Comparison of ENCODE assay signal across 26 mouse cellular contexts in the genomic region with DNA sequence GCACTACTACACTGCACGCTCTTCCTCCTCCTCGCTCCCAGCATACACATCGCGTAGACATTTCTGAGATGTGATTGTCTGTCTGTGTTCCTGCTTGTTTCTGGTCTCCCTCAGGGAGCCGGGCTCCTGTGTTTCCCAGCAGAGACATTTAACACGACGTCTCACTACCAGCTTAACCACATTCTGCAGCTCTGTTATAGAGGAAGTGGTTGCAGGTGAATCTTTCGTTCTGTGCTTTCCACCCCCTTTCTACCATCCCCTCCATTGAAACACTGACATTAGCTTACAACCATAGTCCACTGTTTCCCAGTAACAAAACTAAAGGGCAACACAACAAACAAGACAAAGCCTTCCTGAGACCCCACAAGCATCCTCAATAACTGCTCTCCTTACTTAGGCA. TPM values are rescaled to one million over a fixed set of nuclear protein-coding genes. Genes with fewer than 3 reads are reported as not detected.
A peak's percentile ranks its signal among the peaks of the same experiment; 100 is the strongest.
DNase-seq lines count a peak whose midpoint lies in the region; ATAC-seq and TF ChIP-seq lines count a peak whose summit lies in the region.
"Had no signal": no experiment of that assay in that cellular context is flagged by ENCODE, and none has a peak within 500 bp of the region (broad histone marks: within the 10 kb centered on the region; RNA-seq: fewer than 3 reads in every experiment).

No protein-coding gene starts in this region.

- H3K9me3 ChIP-seq in CH12.LX (replicated peaks; ENCODE audit: low read length), result no peaks in the 10 kb centered on the region
- H3K9me3 ChIP-seq: embryonic facial prominence, embryonic 12.5 days; embryonic facial prominence, embryonic 15.5 days; heart, embryonic 10.5 days; hindbrain, embryonic 12.5 days had no signal

- TF ChIP-seq EP300 in CH12.LX (IDR thresholded peaks at IDR 0.05; ENCODE audit: low read length), result no peak

- H3K27ac ChIP-seq in CH12.LX (ENCODE audit: insufficient read depth, low read depth), result no peak overlapping the region
- H3K27ac ChIP-seq: embryonic facial prominence, embryonic 12.5 days; embryonic facial prominence, embryonic 15.5 days; gastrocnemius, adult 2 months; heart, embryonic 10.5 days; hindbrain, embryonic 12.5 days had no signal

- no peak overlapping the region for H3K4me3 ChIP-seq in CH12.LX (replicated peaks in 1 of 3; ENCODE audit: low read depth in 2 of 3, low read length in 2 of 3, poor library complexity in 1 of 3)
- H3K4me3 ChIP-seq: embryonic facial prominence, embryonic 12.5 days; embryonic facial prominence, embryonic 15.5 days; gastrocnemius, adult 2 months; heart, embryonic 10.5 days; hindbrain, embryonic 12.5 days had no signal

- 0 out of 2 replicates have a peak, but pooled peaks cover 2% of the 10 kb centered on the region for H3K79me2 ChIP-seq in CH12.LX (replicated peaks; ENCODE audit: control insufficient read depth, extremely low read depth, insufficient read depth, poor library complexity, severe bottlenecking)

- H3K36me3 ChIP-seq in CH12.LX (replicated peaks in 1 of 2; ENCODE audit: control insufficient read depth in 1 of 2, insufficient read depth in 1 of 2, low read length in 1 of 2), result peaks cover 21 to 44% of the 10 kb centered on the region in 2 experiments
- H3K36me3 ChIP-seq: embryonic facial prominence, embryonic 15.5 days had no signal

- dilution Hi-C loops in CH12.LX (cut with MboI; ENCODE audit: extremely low pct_ligation_motif_present, extremely low pct_unique_long_range_greater_than_20kb, low sequenced_read_pairs), result no loop called here

- DNase-seq in CH12.LX (ENCODE audit: extremely low read depth), result peak; percentile 20
- DNase-seq in naive thymus-derived CD4-positive, alpha-beta T cell, adult 2 months (ENCODE audit: low read depth), result peak; percentile 18
- no peak for DNase-seq in right cerebral cortex, postnatal 10 days (ENCODE audit: low spot score in 2 of 2)
- no peak for DNase-seq in left cerebral cortex, adult 8-10 months (ENCODE audit: low spot score in 2 of 2)
- no peak for DNase-seq in layer of hippocampus, postnatal 14 days (ENCODE audit: low spot score in 2 of 2)
- DNase-seq: adrenal gland, adult 2 months; adrenal gland, postnatal 14 days; cerebellum, adult 11 months; cerebellum, adult 2 months; cerebellum, adult 9-11 months; cerebellum, postnatal 25 days; forebrain, postnatal 0 days; gastrocnemius, adult 2 months; gastrocnemius, postnatal 14 days; heart, adult 18-20 months had no signal

- H3K9ac ChIP-seq in CH12.LX (ENCODE audit: insufficient read depth, low read depth), result no peak overlapping the region
- H3K9ac ChIP-seq: embryonic facial prominence, embryonic 12.5 days; embryonic facial prominence, embryonic 15.5 days; forebrain, postnatal 0 days; hindbrain, embryonic 12.5 days had no signal

- peaks cover 0 to 22% of the 10 kb centered on the region in 2 experiments; a peak in 1 of 4 replicates for H3K4me1 ChIP-seq in CH12.LX (ENCODE audit: control insufficient read depth in 1 of 2, insufficient read depth in 2 of 2)
- H3K4me1 ChIP-seq: embryonic facial prominence, embryonic 12.5 days; embryonic facial prominence, embryonic 15.5 days; heart, embryonic 10.5 days; hindbrain, embryonic 12.5 days had no signal

- in situ Hi-C loops in CH12.LX (cut with MboI; ENCODE audit: low pct_ligation_motif_present, low pct_unique_long_range_greater_than_20kb, low sequenced_read_pairs), result no loop called here

- TF ChIP-seq RAD21 in CH12.LX (IDR thresholded peaks at IDR 0.05; ENCODE audit: low read depth, low read length), result no peak

- TF ChIP-seq CTCF in CH12.LX (conservative IDR thresholded peaks at IDR 0.05 in 1 of 2, IDR thresholded peaks at IDR 0.05 in 1 of 2; ENCODE audit: low read depth in 2 of 2, low read length in 2 of 2), result no peak

- TF ChIP-seq POLR2A in CH12.LX (IDR thresholded peaks at IDR 0.05; ENCODE audit: low read depth, low read length), result no peak

- ATAC-seq in activated CD4-positive, CD25-positive, alpha-beta regulatory T cell, adult 4 months, result peak; percentile 63
- ATAC-seq: forebrain, embryonic 14.5 days; forebrain, postnatal 0 days; hindbrain, embryonic 16.5 days; intestine, postnatal 0 days had no signal

- H3K4me2 ChIP-seq in CH12.LX (ENCODE audit: insufficient read depth, low read depth, poor library complexity, severe bottlenecking), result no peak overlapping the region; the same call in 1 of the 2 replicates
- H3K4me2 ChIP-seq: embryonic facial prominence, embryonic 12.5 days; embryonic facial prominence, embryonic 15.5 days; hindbrain, embryonic 12.5 days had no signal

- no peaks in the 10 kb centered on the region for H3K27me3 ChIP-seq in CH12.LX (replicated peaks)
- H3K27me3 ChIP-seq: embryonic facial prominence, embryonic 12.5 days; embryonic facial prominence, embryonic 15.5 days; hindbrain, embryonic 12.5 days had no signal

TF ChIP-seq in CH12.LX, 34 proteins besides CTCF, POLR2A, EP300 and RAD21:
- TF ChIP-seq BHLHE40 (IDR thresholded peaks at IDR 0.05; ENCODE audit: low read depth, low read length) (no peak), IRF4 (IDR thresholded peaks at IDR 0.05; ENCODE audit: low read depth, low read length) (no peak), UBTF (IDR thresholded peaks at IDR 0.05; ENCODE audit: low read depth, low read length) (no peak), SIN3A (IDR thresholded peaks at IDR 0.05; ENCODE audit: low read length) (no peak), ETS1 (conservative IDR thresholded peaks at IDR 0.05; ENCODE audit: low read depth, low read length) (no peak), POLR2AphosphoS2 (IDR thresholded peaks at IDR 0.05; ENCODE audit: low read depth, low read length) (no peak), MAX (IDR thresholded peaks at IDR 0.05; ENCODE audit: low read length) (no peak), NELFE (IDR thresholded peaks at IDR 0.05; ENCODE audit: low read depth, low read length) (no peak), TCF12 (IDR thresholded peaks at IDR 0.05; ENCODE audit: low read depth, low read length) (no peak), TBP (conservative IDR thresholded peaks at IDR 0.05; ENCODE audit: low read depth, low read length) (no peak), ELF1 (IDR thresholded peaks at IDR 0.05; ENCODE audit: low read depth, low read length) (no peak), E2F4 (IDR thresholded peaks at IDR 0.05; ENCODE audit: insufficient replicate concordance, low read depth, low read length) (no peak), JUND (conservative IDR thresholded peaks at IDR 0.05; ENCODE audit: low read depth, low read length) (no peak), CHD2 (IDR thresholded peaks at IDR 0.05; ENCODE audit: low read length) (no peak), ZC3H11A (IDR thresholded peaks at IDR 0.05; ENCODE audit: low read depth, low read length) (no peak)

RNA-seq across cellular contexts. Expression of gene Aifm1, which starts 19.6 kb away (rescaled TPM):
- total RNA-seq in CH12.LX (2012; rRNA removed), result 32.7 and 46.3 TPM in 2 replicates
- 30.3 and 32.0 TPM in 2 replicates for total RNA-seq in CH12.LX (2014; rRNA removed)
- polyA plus RNA-seq in CH12.LX (2012; ENCODE audit: insufficient read length, low read depth), result 57.3 and 61.4 TPM in 2 replicates
- polyA plus RNA-seq in activated CD4-positive, CD25-positive, alpha-beta regulatory T cell, adult 4 months (2017; shearing (Covaris generic)), result 10 to 100 TPM; 30.9 to 40.1 TPM
- total RNA-seq in left cerebral cortex, adult 8-10 months (2022), result 10 to 100 TPM; 23.6 to 26.2 (median 24.7) TPM
- total RNA-seq in layer of hippocampus, postnatal 14 days (2021), result 10 to 100 TPM; 29.9 to 33.2 TPM

RNA-seq across cellular contexts. Expression of gene Rab33a, which starts 25.3 kb away (rescaled TPM):
- total RNA-seq in CH12.LX (2012; rRNA removed) (0.13 TPM in 1 of 2 replicates, not detected in the other), CH12.LX (2014; rRNA removed) (not detected in 2 replicates)
- polyA plus RNA-seq in CH12.LX (2012; ENCODE audit: insufficient read length, low read depth), result not detected in 2 replicates
- polyA plus RNA-seq in activated CD4-positive, CD25-positive, alpha-beta regulatory T cell, adult 4 months (2017; shearing (Covaris generic)), result 1 to 10 TPM; 1.0 to 1.4 TPM
- 10 to 100 TPM; 30.2 to 39.6 (median 33.8) TPM for total RNA-seq in left cerebral cortex, adult 8-10 months (2022)
- 10 to 100 TPM; 28.0 to 30.7 TPM for total RNA-seq in layer of hippocampus, postnatal 14 days (2021)
- total RNA-seq: hematopoietic stem cell, adult 5-6 weeks; MEL had no signal
- polyA plus RNA-seq: C2C12 had no signal

RNA-seq across cellular contexts. Expression of gene Elf4, which starts 30.8 kb away (rescaled TPM):
- total RNA-seq in CH12.LX (2012; rRNA removed) (4.8 and 5.3 TPM in 2 replicates), CH12.LX (2014; rRNA removed) (0.82 and 1.4 TPM in 2 replicates)
- 10.1 and 12.4 TPM in 2 replicates for polyA plus RNA-seq in CH12.LX (2012; ENCODE audit: insufficient read length, low read depth)
- 10 to 100 TPM; 29.1 to 30.6 TPM for polyA plus RNA-seq in activated CD4-positive, CD25-positive, alpha-beta regulatory T cell, adult 4 months (2017; shearing (Covaris generic))
- 1 to 10 TPM; 1.0 to 2.8 (median 1.7) TPM for total RNA-seq in left cerebral cortex, adult 8-10 months (2022)
- total RNA-seq in layer of hippocampus, postnatal 14 days (2021), result 1 to 10 TPM in 1 of 2 experiments, under 1 TPM in 1; 0.98 to 1.2 TPM

Comparison
In these comparisons a context has a peak if more than half of its experiments do, and no peak if none do; other contexts are left out.
1. DNase-seq: peak in CH12.LX (single experiment) and naive thymus-derived CD4-positive, alpha-beta T cell, adult 2 months (single experiment); none in right cerebral cortex, postnatal 10 days (0 of 2), left cerebral cortex, adult 8-10 months (0 of 2) and layer of hippocampus, postnatal 14 days (0 of 2).
2. RNA of gene Rab33a, which starts 25.3 kb away (total RNA-seq): 30.2 to 39.6 TPM in left cerebral cortex, adult 8-10 months and 28.0 to 30.7 TPM in layer of hippocampus, postnatal 14 days; 0.13 TPM in CH12.LX; every median in the first group is over 10 times any median in the second.